Mouse (Mus musculus): ENCODE results near the gene Pitpnm3.

The Pitpnm3 gene

GRCm38 (mm10) chr11:72136231-72136982, 829 bp upstream of the Pitpnm3 start:
- DNase-seq (ENCODE audit: low read depth, low spot score), result no peak

GRCm38 (mm10) chr11:72134536-72135382, 819 bp downstream of the Pitpnm3 start:
- no peak for DNase-seq (ENCODE audit: low read depth, low spot score)

- DNase-seq (ENCODE audit: low read depth, low spot score), result no peak
Measured at GRCm38 (mm10) chr11:72133075-72133474, 2.5 kb downstream of the Pitpnm3 start.

GRCm38 (mm10) chr11:72132266-72132665, 3.3 kb downstream of the Pitpnm3 start:
- DNase-seq (ENCODE audit: low read depth, low spot score), result no peak

- DNase-seq (ENCODE audit: low read depth, low spot score), result no peak
Measured at GRCm38 (mm10) chr11:72131697-72132096, 3.9 kb downstream of the Pitpnm3 start.

GRCm38 (mm10) chr11:72130905-72131304, 4.7 kb downstream of the Pitpnm3 start:
- DNase-seq (ENCODE audit: low read depth, low spot score), result no peak

- DNase-seq (ENCODE audit: low read depth, low spot score), result no peak
Measured at GRCm38 (mm10) chr11:72130472-72130871, 5.1 kb downstream of the Pitpnm3 start.

- DNase-seq (ENCODE audit: low read depth, low spot score), result no peak
Measured at GRCm38 (mm10) chr11:72130021-72130420, 5.6 kb downstream of the Pitpnm3 start.

- DNase-seq (ENCODE audit: low read depth, low spot score), result no peak
Measured at GRCm38 (mm10) chr11:72129032-72129894, 6.3 kb downstream of the Pitpnm3 start.

GRCm38 (mm10) chr11:72127450-72128189, 8.0 kb downstream of the Pitpnm3 start:
- no peak for DNase-seq (ENCODE audit: low read depth, low spot score)

- no peak for DNase-seq (ENCODE audit: low read depth, low spot score)
Measured at GRCm38 (mm10) chr11:72125781-72126180, 9.8 kb downstream of the Pitpnm3 start.

- no peak for DNase-seq (ENCODE audit: low read depth, low spot score)
Measured at GRCm38 (mm10) chr11:72123531-72123930, 12.0 kb downstream of the Pitpnm3 start.

- DNase-seq (ENCODE audit: low read depth, low spot score), result no peak
Measured at GRCm38 (mm10) chr11:72120354-72120753, 15.2 kb downstream of the Pitpnm3 start.

- DNase-seq (ENCODE audit: low read depth, low spot score), result no peak
Measured at GRCm38 (mm10) chr11:72118630-72119029, 16.9 kb downstream of the Pitpnm3 start.

GRCm38 (mm10) chr11:72113296-72113695, 22.3 kb downstream of the Pitpnm3 start:
- peak; percentile 27 for DNase-seq (ENCODE audit: low read depth, low spot score)

- DNase-seq (ENCODE audit: low read depth, low spot score), result no peak
Measured at GRCm38 (mm10) chr11:72110726-72111125, 24.9 kb downstream of the Pitpnm3 start.

- no peak for DNase-seq (ENCODE audit: low read depth, low spot score)
Measured at GRCm38 (mm10) chr11:72104223-72104622, 31.4 kb downstream of the Pitpnm3 start.

GRCm38 (mm10) chr11:72103530-72103929, 32.0 kb downstream of the Pitpnm3 start:
- DNase-seq (ENCODE audit: low read depth, low spot score), result no peak

GRCm38 (mm10) chr11:72100996-72101395, 34.6 kb downstream of the Pitpnm3 start:
- DNase-seq (ENCODE audit: low read depth, low spot score), result no peak

- no peak for DNase-seq (ENCODE audit: low read depth, low spot score)
Measured at GRCm38 (mm10) chr11:72099181-72099580, 36.4 kb downstream of the Pitpnm3 start.

GRCm38 (mm10) chr11:72098027-72098426, 37.6 kb downstream of the Pitpnm3 start:
- no peak for DNase-seq (ENCODE audit: low read depth, low spot score)

All from mesoderm, embryonic 11.5 days (tissue).